In genomic region chr6:73222841-73223526, GRCm38 (mm10) we compare ENCODE assay signal across 8 mouse cellular contexts. TPM values are rescaled to one million over a fixed set of nuclear protein-coding genes. Genes with fewer than 3 reads are reported as not detected.
DNase-seq lines count a peak whose midpoint lies in the region; ATAC-seq lines count a peak whose summit lies in the region.

No protein-coding gene starts in this region.

- peak overlapping the region; percentile 45 for H3K27ac ChIP-seq in hindbrain, embryonic 15.5 days (replicated peaks)
- H3K27ac ChIP-seq in stomach, embryonic 14.5 days (ENCODE audit: low read length): peak overlapping the region; percentile 58

- no peaks in the 10 kb centered on the region for H3K36me3 ChIP-seq in hindbrain, embryonic 15.5 days
- no peaks in the 10 kb centered on the region for H3K36me3 ChIP-seq in stomach, embryonic 14.5 days (ENCODE audit: control insufficient read depth, insufficient read depth, low read length)

- intact Hi-C loops in left cerebral cortex, postnatal 14 days (cut with DNase I): no loop called here

- peak overlapping the region; percentile 42 for H3K4me2 ChIP-seq in hindbrain, embryonic 15.5 days
- peak overlapping the region; percentile 18; the same call in 1 of the 2 replicates for H3K4me2 ChIP-seq in stomach, embryonic 14.5 days (replicated peaks; ENCODE audit: low read depth, low read length)

- WGBS in hindbrain, embryonic 15.5 days: 18% methylated on average over 9 of the region's 10 CpGs
- WGBS in stomach, embryonic 14.5 days: 5% methylated on average over 8 of the region's 10 CpGs

- H3K4me1 ChIP-seq in hindbrain, embryonic 15.5 days (replicated peaks): peaks cover 9% of the 10 kb centered on the region
- H3K4me1 ChIP-seq in stomach, embryonic 14.5 days (ENCODE audit: control insufficient read depth, insufficient read depth, low read length): 0 out of 2 replicates have a peak, but pooled peaks cover 5% of the 10 kb centered on the region

- peak; percentile 98 for DNase-seq in NIH3T3 (ENCODE audit: low read depth)
- peak; percentile 53 for DNase-seq in cerebellum, adult 8-10 months
- peak; percentile 89 for DNase-seq in gastrocnemius, postnatal 10 days
- peak; percentile 64 to 69 for DNase-seq in left cerebral cortex, postnatal 14 days (ENCODE audit: low spot score in 2 of 2)
- peak; percentile 93 to 95 for DNase-seq in lung, postnatal 4 days
- DNase-seq in B cell, adult 2 months: no peak

- no peak for ATAC-seq in hindbrain, embryonic 15.5 days (ENCODE audit: low FRiP score, low read depth)
- ATAC-seq in stomach, embryonic 14.5 days (ENCODE audit: insufficient number of reproducible peaks, insufficient read depth, low FRiP score, low read depth): peak; percentile 63; the same call in 1 of the 2 replicates

- H3K9ac ChIP-seq in hindbrain, embryonic 15.5 days: no peak overlapping the region
- no peak overlapping the region for H3K9ac ChIP-seq in stomach, embryonic 14.5 days (replicated peaks; ENCODE audit: low read depth, low read length)

- H3K27me3 ChIP-seq in hindbrain, embryonic 15.5 days: no peaks in the 10 kb centered on the region
- no peaks in the 10 kb centered on the region for H3K27me3 ChIP-seq in stomach, embryonic 14.5 days (ENCODE audit: control insufficient read depth, insufficient read depth, low read length)

- no peaks in the 10 kb centered on the region for H3K9me3 ChIP-seq in hindbrain, embryonic 15.5 days
- no peaks in the 10 kb centered on the region for H3K9me3 ChIP-seq in stomach, embryonic 14.5 days (ENCODE audit: control insufficient read depth, low read depth, low read length)

- no peak overlapping the region for H3K4me3 ChIP-seq in hindbrain, embryonic 15.5 days
- no peak overlapping the region for H3K4me3 ChIP-seq in stomach, embryonic 14.5 days (ENCODE audit: low read depth, low read length)

RNA-seq across cellular contexts. Expression of gene Dnah6, which starts 1.5 kb away (rescaled TPM):
- under 1 TPM; 0.05 to 0.11 TPM for total RNA-seq in gastrocnemius, postnatal 10 days (2021)
- 0.32 and 0.34 TPM in 2 replicates for polyA plus RNA-seq in hindbrain, embryonic 15.5 days (2015; fragmentation: Nextera tagmentation; extraction: Ambion mirVana)
- total RNA-seq in left cerebral cortex, postnatal 14 days (2021): under 1 TPM; 0.66 TPM
- 0.04 and 0.09 TPM in 2 replicates for polyA plus RNA-seq in stomach, embryonic 14.5 days (2014; fragmentation: Nextera tagmentation; extraction: Ambion mirVana)

RNA-seq across cellular contexts. Expression of gene Suclg1, which starts 25.2 kb away (rescaled TPM):
- total RNA-seq in gastrocnemius, postnatal 10 days (2021): 100 to 1,000 TPM; 389 to 428 TPM
- polyA plus RNA-seq in hindbrain, embryonic 15.5 days (2015; fragmentation: Nextera tagmentation; extraction: Ambion mirVana): 132 and 135 TPM in 2 replicates
- 100 to 1,000 TPM; 106 to 124 TPM for total RNA-seq in left cerebral cortex, postnatal 14 days (2021)
- 170 and 179 TPM in 2 replicates for polyA plus RNA-seq in stomach, embryonic 14.5 days (2014; fragmentation: Nextera tagmentation; extraction: Ambion mirVana)

Comparison
In these comparisons a context has a peak if more than half of its experiments do, and no peak if none do; other contexts are left out.
1. DNase-seq: peak in NIH3T3 (single experiment), cerebellum, adult 8-10 months (single experiment), gastrocnemius, postnatal 10 days (single experiment), left cerebral cortex, postnatal 14 days (2 of 2) and lung, postnatal 4 days (2 of 2); none in B cell, adult 2 months (0 of 2).